Mouse (Mus musculus) urinary bladder, postnatal 4 days (tissue): ENCODE data around the gene Sfxn5.

Source experiments
- DNase-seq, 2 experiments: peaks; one replicate each; pipeline ENCODE4 v3.0.0; 2021 to 2022; ENCODE audit warnings: low spot score in 2 of 2

Gene Sfxn5

GRCm38 (mm10) chr6:85364439-85364838, 31.2 kb upstream of the Sfxn5 start:
- DNase-seq = no peak

- DNase-seq = no peak
Observed at GRCm38 (mm10) chr6:85363906-85364260, 30.7 kb upstream of the Sfxn5 start.

- DNase-seq = no peak
Observed at GRCm38 (mm10) chr6:85363231-85363905, 30.1 kb upstream of the Sfxn5 start.

- DNase-seq = no peak
Observed at GRCm38 (mm10) chr6:85362610-85363009, 29.4 kb upstream of the Sfxn5 start.

GRCm38 (mm10) chr6:85360311-85360710, 27.1 kb upstream of the Sfxn5 start:
- DNase-seq = no peak

- DNase-seq = no peak
Observed at GRCm38 (mm10) chr6:85358877-85359276, 25.7 kb upstream of the Sfxn5 start.

- no peak for DNase-seq
Observed at GRCm38 (mm10) chr6:85356682-85357465, 23.7 kb upstream of the Sfxn5 start.

GRCm38 (mm10) chr6:85355753-85356152, 22.5 kb upstream of the Sfxn5 start:
- no peak for DNase-seq

GRCm38 (mm10) chr6:85354709-85355108, 21.5 kb upstream of the Sfxn5 start:
- DNase-seq = no peak

- no peak for DNase-seq
Observed at GRCm38 (mm10) chr6:85353706-85354105, 20.5 kb upstream of the Sfxn5 start.

GRCm38 (mm10) chr6:85350157-85350556, 16.9 kb upstream of the Sfxn5 start:
- DNase-seq = no peak

GRCm38 (mm10) chr6:85349246-85349645, 16.0 kb upstream of the Sfxn5 start:
- no peak for DNase-seq

- DNase-seq = no peak
Observed at GRCm38 (mm10) chr6:85348133-85348532, 14.9 kb upstream of the Sfxn5 start.

- DNase-seq = peak; percentile 68 to 87
Observed at GRCm38 (mm10) chr6:85346028-85346634, 12.9 kb upstream of the Sfxn5 start.

GRCm38 (mm10) chr6:85344929-85345328, 11.7 kb upstream of the Sfxn5 start:
- no peak for DNase-seq

GRCm38 (mm10) chr6:85343027-85343426, 9.8 kb upstream of the Sfxn5 start:
- no peak for DNase-seq

- no peak for DNase-seq
Observed at GRCm38 (mm10) chr6:85341814-85342501, 8.7 kb upstream of the Sfxn5 start.

- DNase-seq = no peak
Observed at GRCm38 (mm10) chr6:85340184-85340583, 7.0 kb upstream of the Sfxn5 start.

GRCm38 (mm10) chr6:85339273-85339901, 6.2 kb upstream of the Sfxn5 start:
- DNase-seq = no peak

- DNase-seq = no peak
Observed at GRCm38 (mm10) chr6:85336944-85337343, 3.7 kb upstream of the Sfxn5 start.

- no peak for DNase-seq
Observed at GRCm38 (mm10) chr6:85335352-85335751, 2.1 kb upstream of the Sfxn5 start.

- no peak for DNase-seq
Observed at GRCm38 (mm10) chr6:85334851-85335250, 1.6 kb upstream of the Sfxn5 start.
